Mouse (Mus musculus): ENCODE results near the gene Nr1h4. TPM values are rescaled to one million over a fixed set of nuclear protein-coding genes. Genes with fewer than 3 reads are reported as not detected.

Gene Nr1h4
- polyA plus RNA-seq, 1 experiment from 2014 or later: not detected

DNA sequence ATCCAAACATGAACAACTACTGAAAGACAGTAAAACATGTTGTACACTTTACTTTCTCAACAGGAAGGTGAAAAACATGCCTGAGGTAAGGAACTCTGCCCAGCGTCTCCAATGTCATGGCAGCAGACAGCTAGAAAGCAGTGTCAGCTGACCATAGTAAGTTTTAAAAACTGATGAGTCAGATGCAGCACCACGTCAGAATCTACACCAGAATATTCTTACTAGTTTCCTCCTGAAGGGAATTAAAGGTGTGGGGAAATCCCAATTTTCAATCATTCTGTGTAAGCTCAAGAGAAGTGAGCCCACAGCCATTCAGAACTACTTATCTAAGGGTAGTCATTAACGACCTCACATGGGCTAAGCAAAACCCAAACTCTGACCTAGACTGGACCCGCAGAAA is 90.7 kb downstream of the Nr1h4 start:
- Histone ChIP-seq H3K27me3 (no peaks in the 10 kb centered on the region), H3K4me1 (peaks cover 9% of the 10 kb centered on the region), H3K4me3 (peak overlapping the region; percentile 60), H3K27ac (no peak overlapping the region), H3K4me2 (replicated peaks) (peak overlapping the region; percentile 75), H3K9me3 (no peaks in the 10 kb centered on the region), H3K9ac (no peak overlapping the region), H3K36me3 (0 out of 2 replicates have a peak, but pooled peaks cover under 1% of the 10 kb centered on the region)
- 18% methylated on average over 4 of the region's 4 CpGs for WGBS
- no peak for ATAC-seq (ENCODE audit: insufficient number of reproducible peaks, insufficient read depth, low FRiP score, low TSS enrichment)

DNA sequence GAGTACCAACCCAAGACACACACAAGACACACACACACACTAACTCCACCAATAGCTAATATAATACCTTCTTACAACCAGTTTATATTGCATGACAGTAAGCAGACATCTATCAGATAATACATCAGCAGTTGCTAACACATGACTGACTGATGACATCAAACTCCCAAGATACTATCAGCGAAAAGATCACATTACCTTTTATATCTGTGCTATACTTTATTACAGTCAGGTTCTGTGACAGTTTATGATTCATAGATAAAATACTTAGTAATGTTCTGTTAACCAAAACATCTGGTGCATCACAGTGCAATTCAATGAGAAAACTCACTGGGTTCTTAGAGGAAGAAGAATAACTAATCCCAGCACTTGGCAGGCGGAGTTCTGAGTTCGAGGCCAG is 91.4 kb downstream of the Nr1h4 start:
- no peaks in the 10 kb centered on the region for H3K9me3 ChIP-seq
- 95% methylated on average over 3 of the region's 3 CpGs for WGBS
- no peak overlapping the region for H3K9ac ChIP-seq
- H3K27me3 ChIP-seq: no peaks in the 10 kb centered on the region
- no peak overlapping the region for H3K4me3 ChIP-seq
- ATAC-seq (ENCODE audit: insufficient number of reproducible peaks, insufficient read depth, low FRiP score, low TSS enrichment): no peak
- H3K27ac ChIP-seq: no peak overlapping the region
- H3K36me3 ChIP-seq: 0 out of 2 replicates have a peak, but pooled peaks cover 3% of the 10 kb centered on the region
- H3K4me2 ChIP-seq (replicated peaks): no peak overlapping the region
- peaks cover 9% of the 10 kb centered on the region for H3K4me1 ChIP-seq

GRCm38 (mm10) chr10:89439380-89439779 is 94.0 kb downstream of the Nr1h4 start:
- ATAC-seq (ENCODE audit: insufficient number of reproducible peaks, insufficient read depth, low FRiP score, low TSS enrichment): no peak
- no peak overlapping the region for H3K4me2 ChIP-seq (replicated peaks)
- peaks cover 14% of the 10 kb centered on the region for H3K4me1 ChIP-seq
- H3K9me3 ChIP-seq: no peaks in the 10 kb centered on the region
- H3K27ac ChIP-seq: no peak overlapping the region
- H3K27me3 ChIP-seq: no peaks in the 10 kb centered on the region
- H3K4me3 ChIP-seq: no peak overlapping the region
- H3K9ac ChIP-seq: no peak overlapping the region
- H3K36me3 ChIP-seq: 0 out of 2 replicates have a peak, but pooled peaks cover 3% of the 10 kb centered on the region
- WGBS: 84% methylated on average over 7 of the region's 7 CpGs

DNA sequence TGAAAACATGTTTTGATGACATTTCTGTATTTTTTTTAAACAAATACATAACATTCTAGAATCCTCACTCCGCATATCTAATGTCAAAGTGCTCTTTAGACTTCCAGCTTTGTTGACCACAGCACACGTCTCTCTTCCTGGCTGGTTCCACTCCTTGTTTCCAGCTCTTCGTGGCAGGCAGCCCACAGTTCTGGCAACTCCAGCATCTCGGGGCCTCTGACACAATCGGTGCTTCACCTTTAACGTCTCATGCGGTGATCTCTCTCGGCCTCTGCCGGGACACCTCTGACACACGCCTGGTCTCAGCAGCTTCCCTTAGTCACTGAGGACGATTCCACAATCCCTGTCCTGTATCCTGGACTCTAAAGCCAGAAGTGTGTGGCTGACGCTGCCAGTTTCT is 95.4 kb downstream of the Nr1h4 start:
- no peak overlapping the region for H3K4me3 ChIP-seq
- WGBS: 84% methylated on average over 12 of the region's 12 CpGs
- peaks cover 3% of the 10 kb centered on the region; the same call in 1 of the 2 replicates for H3K36me3 ChIP-seq
- H3K9me3 ChIP-seq: no peaks in the 10 kb centered on the region
- no peaks in the 10 kb centered on the region for H3K27me3 ChIP-seq
- no peak overlapping the region for H3K27ac ChIP-seq
- H3K4me1 ChIP-seq: peaks cover 10% of the 10 kb centered on the region; the same call in 1 of the 2 replicates
- ATAC-seq (ENCODE audit: insufficient number of reproducible peaks, insufficient read depth, low FRiP score, low TSS enrichment): no peak
- H3K4me2 ChIP-seq (replicated peaks): no peak overlapping the region
- H3K9ac ChIP-seq: no peak overlapping the region

DNA sequence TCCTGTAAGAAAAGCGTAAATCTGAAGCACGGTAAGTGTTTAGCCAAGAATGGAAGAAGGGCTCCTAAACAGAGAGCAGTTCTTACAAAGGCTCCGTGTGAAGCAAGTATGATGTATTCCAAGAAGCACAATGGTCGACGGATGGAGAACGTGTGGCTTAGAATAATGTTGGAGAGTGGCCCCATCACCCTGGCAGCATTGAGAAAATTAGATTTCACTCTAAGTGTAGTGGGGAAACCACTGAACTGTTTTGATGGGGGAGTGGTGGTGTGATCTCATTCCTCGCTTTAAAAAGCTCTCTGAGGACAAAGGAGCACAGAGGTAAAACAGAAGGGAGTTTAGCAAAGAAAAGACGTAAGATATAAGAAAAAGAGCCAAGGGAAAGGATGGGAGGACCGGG is 95.9 kb downstream of the Nr1h4 start:
- Histone ChIP-seq H3K4me3 (no peak overlapping the region), H3K4me1 (peaks cover 8% of the 10 kb centered on the region; the same call in 1 of the 2 replicates), H3K9me3 (no peaks in the 10 kb centered on the region), H3K9ac (no peak overlapping the region), H3K4me2 (replicated peaks) (no peak overlapping the region), H3K27ac (no peak overlapping the region), H3K27me3 (no peaks in the 10 kb centered on the region), H3K36me3 (peaks cover 3% of the 10 kb centered on the region; the same call in 1 of the 2 replicates)
- ATAC-seq (ENCODE audit: insufficient number of reproducible peaks, insufficient read depth, low FRiP score, low TSS enrichment): no peak
- WGBS: 76% methylated on average over 9 of the region's 9 CpGs

GRCm38 (mm10) chr10:89435920-89436319 is 97.5 kb downstream of the Nr1h4 start:
- no peak overlapping the region for H3K27ac ChIP-seq
- no peaks in the 10 kb centered on the region for H3K9me3 ChIP-seq
- 65% methylated on average over 9 of the region's 9 CpGs for WGBS
- no peak for ATAC-seq (ENCODE audit: insufficient number of reproducible peaks, insufficient read depth, low FRiP score, low TSS enrichment)
- H3K4me2 ChIP-seq (replicated peaks): no peak overlapping the region
- peaks cover 3% of the 10 kb centered on the region; the same call in 1 of the 2 replicates for H3K36me3 ChIP-seq
- H3K4me1 ChIP-seq: 0 out of 2 replicates have a peak, but pooled peaks cover 7% of the 10 kb centered on the region
- H3K27me3 ChIP-seq: no peaks in the 10 kb centered on the region
- H3K9ac ChIP-seq: no peak overlapping the region
- H3K4me3 ChIP-seq: no peak overlapping the region

- H3K9ac ChIP-seq: no peak overlapping the region
- H3K9me3 ChIP-seq: no peaks in the 10 kb centered on the region
- H3K4me3 ChIP-seq: no peak overlapping the region
- H3K27me3 ChIP-seq: no peaks in the 10 kb centered on the region
- H3K4me2 ChIP-seq (replicated peaks): no peak overlapping the region
- 64% methylated on average over 12 of the region's 12 CpGs for WGBS
- peaks cover 3% of the 10 kb centered on the region; the same call in 1 of the 2 replicates for H3K36me3 ChIP-seq
- ATAC-seq (ENCODE audit: insufficient number of reproducible peaks, insufficient read depth, low FRiP score, low TSS enrichment): no peak
- H3K4me1 ChIP-seq: 0 out of 2 replicates have a peak, but pooled peaks cover 7% of the 10 kb centered on the region
- H3K27ac ChIP-seq: no peak overlapping the region
Observed at GRCm38 (mm10) chr10:89435413-89435812, 98.0 kb downstream of the Nr1h4 start.

DNA sequence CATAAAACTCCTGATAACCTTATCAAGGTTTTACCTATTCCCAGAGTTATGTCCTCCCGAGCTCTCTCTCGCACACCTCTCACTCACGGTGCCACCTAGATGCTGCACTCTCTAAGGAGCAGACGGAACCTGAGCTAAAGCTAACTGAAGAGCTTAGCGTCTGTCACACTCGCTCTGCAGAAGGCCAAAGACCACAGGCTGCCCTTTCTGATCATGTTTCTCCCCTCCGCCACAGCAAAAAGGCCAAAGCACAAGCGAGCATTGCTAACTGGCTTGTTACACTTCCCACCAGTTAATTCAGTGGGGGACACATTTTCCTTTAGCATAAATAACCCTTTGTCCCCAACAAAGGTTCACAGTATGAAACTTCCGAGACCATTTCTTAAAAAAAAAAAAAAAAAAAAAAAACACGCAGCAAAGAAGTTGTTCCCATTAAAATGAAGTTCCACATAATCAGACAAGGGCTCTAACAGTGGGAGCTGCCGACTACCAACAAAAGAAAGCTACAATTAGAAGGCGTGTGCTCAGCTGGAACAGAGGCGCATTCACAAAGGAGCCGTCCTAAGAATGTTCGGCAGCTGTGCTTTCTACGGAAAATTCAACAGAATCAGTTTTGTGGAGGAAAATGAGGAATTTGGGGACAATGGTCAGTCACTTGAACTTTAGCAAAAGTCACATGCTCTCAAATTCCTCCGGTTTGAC is 98.7 kb downstream of the Nr1h4 start:
- no peak for ATAC-seq (ENCODE audit: insufficient number of reproducible peaks, insufficient read depth, low FRiP score, low TSS enrichment)
- Histone ChIP-seq H3K9me3 (no peaks in the 10 kb centered on the region), H3K4me3 (no peak overlapping the region), H3K36me3 (peaks cover 3% of the 10 kb centered on the region; the same call in 1 of the 2 replicates), H3K27ac (no peak overlapping the region), H3K9ac (no peak overlapping the region), H3K27me3 (no peaks in the 10 kb centered on the region), H3K4me1 (0 out of 2 replicates have a peak, but pooled peaks cover 7% of the 10 kb centered on the region), H3K4me2 (replicated peaks) (no peak overlapping the region)
- 28% methylated on average over 17 of the region's 17 CpGs for WGBS

DNA sequence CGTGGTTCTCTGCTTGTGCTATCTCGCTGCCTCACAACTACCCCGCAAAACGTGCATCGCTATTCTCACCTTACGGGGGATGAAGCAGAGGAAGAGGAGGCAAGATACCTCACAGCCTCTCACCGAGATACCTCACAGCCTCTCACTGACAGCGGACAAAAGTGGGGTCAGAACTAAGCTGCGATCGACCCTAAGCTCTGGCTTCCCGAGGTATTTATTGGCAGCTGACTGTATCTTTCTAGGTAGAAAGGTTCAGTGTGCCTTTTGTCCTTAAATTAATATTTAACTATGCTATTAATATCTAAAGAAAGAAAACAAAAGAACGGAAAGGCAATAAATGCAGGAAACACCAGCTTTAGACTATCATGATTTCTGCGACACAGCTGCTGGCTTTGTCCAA is 100.6 kb downstream of the Nr1h4 start:
- 0 out of 2 replicates have a peak, but pooled peaks cover 7% of the 10 kb centered on the region for H3K4me1 ChIP-seq
- no peaks in the 10 kb centered on the region for H3K27me3 ChIP-seq
- H3K27ac ChIP-seq: no peak overlapping the region
- no peak for ATAC-seq (ENCODE audit: insufficient number of reproducible peaks, insufficient read depth, low FRiP score, low TSS enrichment)
- H3K36me3 ChIP-seq: peaks cover 15% of the 10 kb centered on the region
- H3K4me2 ChIP-seq (replicated peaks): no peak overlapping the region
- H3K9ac ChIP-seq: no peak overlapping the region
- 93% methylated on average over 13 of the region's 13 CpGs for WGBS
- no peak overlapping the region for H3K4me3 ChIP-seq
- H3K9me3 ChIP-seq: no peaks in the 10 kb centered on the region

DNA sequence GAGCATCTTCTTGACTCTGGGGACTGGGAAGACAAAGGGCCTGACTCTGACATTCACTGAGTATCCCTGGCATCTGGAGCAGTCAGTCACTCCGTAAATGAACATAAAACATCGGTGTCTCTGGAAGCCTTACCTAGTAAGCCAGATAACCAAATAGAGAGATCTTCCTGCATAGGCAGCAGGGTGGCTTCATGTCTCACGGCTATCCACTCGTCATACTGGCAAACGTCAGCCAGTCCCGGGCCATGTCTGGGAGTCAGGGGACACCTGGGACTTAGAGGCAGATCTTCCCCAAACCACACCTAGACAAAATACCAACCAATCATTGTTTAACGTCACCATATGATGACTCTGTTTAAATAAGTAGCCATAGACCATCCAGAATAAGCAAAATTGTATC is 102.6 kb downstream of the Nr1h4 start:
- H3K4me3 ChIP-seq: no peak overlapping the region
- 0 out of 2 replicates have a peak, but pooled peaks cover 7% of the 10 kb centered on the region for H3K4me1 ChIP-seq
- WGBS: 90% methylated on average over 7 of the region's 7 CpGs
- H3K36me3 ChIP-seq: peaks cover 15% of the 10 kb centered on the region
- no peaks in the 10 kb centered on the region for H3K9me3 ChIP-seq
- H3K4me2 ChIP-seq (replicated peaks): no peak overlapping the region
- H3K27ac ChIP-seq: no peak overlapping the region
- H3K9ac ChIP-seq: no peak overlapping the region
- H3K27me3 ChIP-seq: no peaks in the 10 kb centered on the region
- ATAC-seq (ENCODE audit: insufficient number of reproducible peaks, insufficient read depth, low FRiP score, low TSS enrichment): no peak

DNA sequence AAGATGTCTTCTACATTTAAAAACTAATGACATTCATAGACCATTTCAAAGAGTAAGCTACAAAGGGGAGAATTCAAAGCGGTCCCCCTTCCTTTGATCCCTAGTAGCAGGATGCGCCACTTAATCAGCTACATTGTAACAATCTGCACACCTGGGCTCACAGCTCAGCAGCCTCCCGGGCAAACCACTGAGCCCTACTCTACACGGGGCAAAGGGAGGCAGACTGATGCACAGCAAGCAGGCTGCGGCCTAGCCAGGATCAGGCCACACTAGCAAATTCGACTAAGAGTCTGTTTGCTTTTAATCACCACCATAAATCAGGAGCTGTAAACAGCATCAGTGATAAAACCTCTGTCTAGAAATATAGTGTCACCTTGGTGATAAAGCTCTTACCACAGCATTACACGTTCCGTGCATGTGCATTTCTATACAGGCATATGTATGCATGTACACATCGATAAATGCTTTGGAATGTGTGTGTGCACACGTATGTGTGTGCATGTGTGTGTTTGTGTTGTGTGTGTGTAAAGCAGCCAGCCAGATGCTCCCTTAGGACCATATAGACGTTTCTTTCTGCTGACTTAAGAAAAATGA is 108.5 kb downstream of the Nr1h4 start:
- H3K4me1 ChIP-seq: no peaks in the 10 kb centered on the region

GRCm38 (mm10) chr10:89424217-89424616 is 109.2 kb downstream of the Nr1h4 start:
- 91% methylated on average over 9 of the region's 9 CpGs for WGBS
- H3K27ac ChIP-seq: no peak overlapping the region

More for the DNA sequence above, 108.5 kb downstream of the Nr1h4 start:
- H3K4me2 ChIP-seq (replicated peaks): no peak overlapping the region
- no peak overlapping the region for H3K4me3 ChIP-seq
- H3K9me3 ChIP-seq: no peaks in the 10 kb centered on the region
- no peak overlapping the region for H3K9ac ChIP-seq
- H3K36me3 ChIP-seq: peaks cover 31% of the 10 kb centered on the region
- WGBS: 86% methylated on average over 11 of the region's 11 CpGs
- no peak for ATAC-seq (ENCODE audit: insufficient number of reproducible peaks, insufficient read depth, low FRiP score, low TSS enrichment)
- H3K27me3 ChIP-seq: no peaks in the 10 kb centered on the region
- no peak overlapping the region for H3K27ac ChIP-seq

More at GRCm38 (mm10) chr10:89424217-89424616, 109.2 kb downstream of the Nr1h4 start:
- Histone ChIP-seq H3K9me3 (no peaks in the 10 kb centered on the region), H3K27me3 (no peaks in the 10 kb centered on the region), H3K36me3 (peaks cover 31% of the 10 kb centered on the region), H3K9ac (no peak overlapping the region), H3K4me1 (no peaks in the 10 kb centered on the region), H3K4me2 (replicated peaks) (no peak overlapping the region), H3K4me3 (no peak overlapping the region)
- no peak for ATAC-seq (ENCODE audit: insufficient number of reproducible peaks, insufficient read depth, low FRiP score, low TSS enrichment)

All from embryonic facial prominence, embryonic 12.5 days (tissue).